Mouse (Mus musculus): ENCODE data around the gene Caprin1. TPM values are rescaled to one million over a fixed set of nuclear protein-coding genes. Genes with fewer than 3 reads are reported as not detected.

Gene Caprin1
- 1,087 TPM for polyA plus RNA-seq (2014; fragmentation: Illumina TruSeq; extraction: RNeasy Lipid Tissue Mini Kit (QIAGEN cat#74804); ENCODE audit: low read depth, low replicate concordance)

GRCm38 (mm10) chr2:103797491-103798009 lies at the start of gene Caprin1:
Gene Caprin1 (minus strand): TSS chr2:103797649.

GRCm38 (mm10) chr2:103760906-103761716 lies 36.3 kb downstream of the Caprin1 start, which contains the start of gene Nat10:
Gene Nat10 (minus strand): TSS chr2:103761270.

Other genes starting within 250 kb of the Caprin1 start
- gene Abtb2, start 231.3 kb downstream of the Caprin1 start, polyA plus RNA-seq (2014; fragmentation: Illumina TruSeq; extraction: RNeasy Lipid Tissue Mini Kit (QIAGEN cat#74804); ENCODE audit: low read depth, low replicate concordance): 4.1 TPM
- gene Nat10, start 36.4 kb downstream of the Caprin1 start, polyA plus RNA-seq (2014; fragmentation: Illumina TruSeq; extraction: RNeasy Lipid Tissue Mini Kit (QIAGEN cat#74804); ENCODE audit: low read depth, low replicate concordance): 38.8 TPM
- gene Lmo2, start 160.3 kb upstream of the Caprin1 start, polyA plus RNA-seq (2014; fragmentation: Illumina TruSeq; extraction: RNeasy Lipid Tissue Mini Kit (QIAGEN cat#74804); ENCODE audit: low read depth, low replicate concordance): 32.8 TPM
- 212 TPM for gene Fbxo3, start 230.1 kb upstream of the Caprin1 start, polyA plus RNA-seq (2014; fragmentation: Illumina TruSeq; extraction: RNeasy Lipid Tissue Mini Kit (QIAGEN cat#74804); ENCODE audit: low read depth, low replicate concordance)
- gene 4931422A03Rik, start 230.7 kb upstream of the Caprin1 start, polyA plus RNA-seq (2014; fragmentation: Illumina TruSeq; extraction: RNeasy Lipid Tissue Mini Kit (QIAGEN cat#74804); ENCODE audit: low read depth, low replicate concordance): not detected

Measured in adrenal gland, adult 10 weeks (tissue).